Mouse (Mus musculus) macrophage (primary cell): Measurements from ENCODE around the gene Slc6a21. TPM values are rescaled to one million over a fixed set of nuclear protein-coding genes. Genes with fewer than 3 reads are reported as not detected.
"Not testable (repeated sequence)": the region's sequence is repeated elsewhere in the genome, so short reads cannot be mapped to it uniquely, and the experiment has no call there.

ENCODE experiments used
- H3K27ac ChIP-seq: fragments of 350-480 bp; formaldehyde crosslinking; 2 replicates; pipeline ENCODE4 v1.9.0; 2021
- H3K36me3 ChIP-seq: fragments of 350-480 bp; formaldehyde crosslinking; 2 replicates; pipeline ENCODE4 v1.9.0; 2021; ENCODE audit errors: inconsistent target
- H3K4me3 ChIP-seq: fragments of 350-480 bp; formaldehyde crosslinking; 2 replicates; pipeline ENCODE4 v1.9.0; 2021; ENCODE audit errors: inconsistent target
- H3K79me2 ChIP-seq: fragments of 350-480 bp; formaldehyde crosslinking; 2 replicates; pipeline ENCODE4 v1.9.0; 2021; ENCODE audit errors: inconsistent target
- WGBS: methylation state at CpG from one replicate; pipeline ENCODE4 v1.1.7; 2026; ENCODE audit warnings: inconsistent platforms; ENCODE audit not compliant: missing documents; 5-methylcytosine and 5-hydroxymethylcytosine counted together
- polyA plus RNA-seq: library from polyadenylated mRNA; stranded (reverse); fragments of 250-400 nt; gene quantifications from 3 replicates; pipeline ENCODE4 v1.2.4, GENCODE M21; 2018; ENCODE audit warnings: inconsistent platforms

The Slc6a21 gene
- polyA plus RNA-seq, 1 experiment from 2014 or later = not detected

- 4% methylated on average over 20 of the region's 20 CpGs for WGBS
Measured at GRCm38 (mm10) chr7:45238723-45239496, 38.4 kb upstream of the Slc6a21 start, which contains the start of gene Cd37. Gene Cd37 (minus strand): TSS chr7:45239115.

GRCm38 (mm10) chr7:45240109-45240508, 37.2 kb upstream of the Slc6a21 start:
- Histone ChIP-seq H3K27ac (no peak overlapping the region), H3K4me3 (no peak overlapping the region), H3K36me3 (peaks cover 11% of the 10 kb centered on the region; the same call in 1 of the 2 replicates), H3K79me2 (no peaks in the 10 kb centered on the region)
- WGBS = 94% methylated on average over 7 of the region's 7 CpGs

More at GRCm38 (mm10) chr7:45238723-45239496, 38.4 kb upstream of the Slc6a21 start, which contains the start of gene Cd37:
- Histone ChIP-seq H3K4me3 (peak within 1 kb of the TSS; percentile 79), H3K27ac (peak within 1 kb of the TSS; percentile 96), H3K79me2 (no peaks in the 10 kb centered on the region), H3K36me3 (peaks cover 13% of the 10 kb centered on the region; the same call in 1 of the 2 replicates)

GRCm38 (mm10) chr7:45240633-45241388, 36.5 kb upstream of the Slc6a21 start, which contains the start of gene Slc6a16:
Gene Slc6a16 (plus strand): TSS chr7:45241085.
- H3K4me3 ChIP-seq = no peak within 1 kb of the TSS
- no peak within 1 kb of the TSS for H3K27ac ChIP-seq
- WGBS = 93% methylated on average over 41 of the region's 53 CpGs
- peaks cover 4% of the 10 kb centered on the region; the same call in 1 of the 2 replicates for H3K36me3 ChIP-seq
- no peaks in the 10 kb centered on the region for H3K79me2 ChIP-seq

- 72% methylated on average over 6 of the region's 6 CpGs for WGBS
- no peak overlapping the region for H3K27ac ChIP-seq
Measured at GRCm38 (mm10) chr7:45241389-45241749, 35.9 kb upstream of the Slc6a21 start.

GRCm38 (mm10) chr7:45247666-45248065, 29.6 kb upstream of the Slc6a21 start:
- WGBS = 26% methylated on average over 2 of the region's 3 CpGs
- H3K4me3 ChIP-seq = no peak overlapping the region
- no peak overlapping the region for H3K27ac ChIP-seq

More at GRCm38 (mm10) chr7:45241389-45241749, 35.9 kb upstream of the Slc6a21 start:
- no peaks in the 10 kb centered on the region; the same call in 1 of the 2 replicates for H3K36me3 ChIP-seq
- H3K79me2 ChIP-seq = no peaks in the 10 kb centered on the region
- no peak overlapping the region for H3K4me3 ChIP-seq

GRCm38 (mm10) chr7:45253806-45254205, 23.5 kb upstream of the Slc6a21 start:
- Histone ChIP-seq H3K4me3 (no peak overlapping the region), H3K27ac (no peak overlapping the region), H3K36me3 (no peaks in the 10 kb centered on the region), H3K79me2 (no peaks in the 10 kb centered on the region)
- 95% methylated on average over 8 of the region's 8 CpGs for WGBS

More at GRCm38 (mm10) chr7:45247666-45248065, 29.6 kb upstream of the Slc6a21 start:
- Histone ChIP-seq H3K36me3 (no peaks in the 10 kb centered on the region), H3K79me2 (no peaks in the 10 kb centered on the region)

- not testable (repeated sequence) for H3K27ac ChIP-seq, H3K79me2 ChIP-seq, H3K36me3 ChIP-seq, H3K4me3 ChIP-seq
- WGBS = 70% methylated on average over 4 of the region's 7 CpGs
Measured at GRCm38 (mm10) chr7:45255822-45256221, 21.5 kb upstream of the Slc6a21 start.

- H3K79me2 ChIP-seq = no peaks in the 10 kb centered on the region
- WGBS = 86% methylated on average over 11 of the region's 11 CpGs
Measured at GRCm38 (mm10) chr7:45257063-45257840, 20.1 kb upstream of the Slc6a21 start.

GRCm38 (mm10) chr7:45259281-45259680, 18.0 kb upstream of the Slc6a21 start:
- Histone ChIP-seq H3K79me2 (no peaks in the 10 kb centered on the region), H3K36me3 (no peaks in the 10 kb centered on the region), H3K4me3 (no peak overlapping the region), H3K27ac (no peak overlapping the region)
- WGBS = 90% methylated on average over 8 of the region's 8 CpGs

More at GRCm38 (mm10) chr7:45257063-45257840, 20.1 kb upstream of the Slc6a21 start:
- H3K36me3 ChIP-seq = no peaks in the 10 kb centered on the region
- H3K4me3 ChIP-seq = no peak overlapping the region
- H3K27ac ChIP-seq = no peak overlapping the region

GRCm38 (mm10) chr7:45262266-45262665, 15.0 kb upstream of the Slc6a21 start:
- WGBS = 65% methylated on average over 7 of the region's 7 CpGs
- Histone ChIP-seq H3K79me2 (no peaks in the 10 kb centered on the region), H3K36me3 (no peaks in the 10 kb centered on the region), H3K4me3 (no peak overlapping the region), H3K27ac (no peak overlapping the region)

- H3K36me3 ChIP-seq = no peaks in the 10 kb centered on the region
- 89% methylated on average over 7 of the region's 7 CpGs for WGBS
- H3K79me2 ChIP-seq = no peaks in the 10 kb centered on the region
- H3K4me3 ChIP-seq = no peak overlapping the region
- H3K27ac ChIP-seq = no peak overlapping the region
Measured at GRCm38 (mm10) chr7:45263006-45263607, 14.2 kb upstream of the Slc6a21 start.

- 100% methylated on average over 2 of the region's 3 CpGs for whole genome bisulfite sequencing
- no peak overlapping the region for H3K4me3 ChIP-seq
- no peak overlapping the region for H3K27ac ChIP-seq
- H3K36me3 ChIP-seq = no peaks in the 10 kb centered on the region
- no peaks in the 10 kb centered on the region for H3K79me2 ChIP-seq
Measured at GRCm38 (mm10) chr7:45264348-45264747, 13.0 kb upstream of the Slc6a21 start.

GRCm38 (mm10) chr7:45265518-45265917, 11.8 kb upstream of the Slc6a21 start:
- Histone ChIP-seq H3K4me3 (no peak overlapping the region), H3K27ac (no peak overlapping the region), H3K36me3 (no peaks in the 10 kb centered on the region), H3K79me2 (no peaks in the 10 kb centered on the region)
- 100% methylated on average over 1 of the region's 1 CpGs for WGBS
